Mouse (Mus musculus): ENCODE measurements around the gene Gm20388. TPM values are rescaled to one million over a fixed set of nuclear protein-coding genes. Genes with fewer than 3 reads are reported as not detected.

Gene Gm20388
- polyA plus RNA-seq, 1 experiment from 2014 or later, result not detected

DNA sequence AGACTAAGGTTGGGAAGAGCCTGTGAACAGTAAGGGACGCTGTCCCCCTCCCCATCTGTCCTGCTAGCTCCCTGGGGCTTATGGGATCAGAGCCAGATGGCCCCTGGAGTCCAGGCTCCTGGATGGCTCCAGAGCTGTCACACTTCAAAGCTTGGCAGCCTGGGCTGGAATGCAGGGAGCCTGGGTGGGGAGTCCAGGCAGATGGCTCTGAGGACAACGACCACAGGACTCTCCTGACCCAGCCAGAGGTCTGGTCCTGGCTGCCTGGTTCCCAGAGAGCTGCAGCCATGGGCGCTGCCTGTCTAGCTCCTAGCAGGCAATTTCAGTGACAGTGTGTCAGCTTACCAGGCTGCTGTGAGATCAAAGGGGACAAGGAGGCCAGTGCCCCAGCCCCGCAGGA, 984.4 kb downstream of the Gm20388 start:
- Histone ChIP-seq H3K9me3 (no peaks in the 10 kb centered on the region), H3K27ac (replicated peaks) (no peak overlapping the region), H3K4me2 (replicated peaks) (no peak overlapping the region), H3K4me1 (peaks cover 8% of the 10 kb centered on the region), H3K4me3 (no peak overlapping the region), H3K36me3 (no peaks in the 10 kb centered on the region), H3K9ac (replicated peaks) (no peak overlapping the region), H3K27me3 (peaks cover 65% of the 10 kb centered on the region)
- ATAC-seq (replicated peaks), result no peak
- 4% methylated on average over 4 of the region's 4 CpGs for WGBS

- H3K9ac ChIP-seq (replicated peaks), result no peak overlapping the region
- no peaks in the 10 kb centered on the region for H3K36me3 ChIP-seq
- H3K27me3 ChIP-seq, result peaks cover 61% of the 10 kb centered on the region
- no peaks in the 10 kb centered on the region for H3K9me3 ChIP-seq
- ATAC-seq (replicated peaks), result no peak
- no peak overlapping the region for H3K27ac ChIP-seq (replicated peaks)
- H3K4me3 ChIP-seq, result peak overlapping the region; percentile 15; the same call in 1 of the 2 replicates
- H3K4me1 ChIP-seq, result peaks cover 8% of the 10 kb centered on the region
- WGBS, result 3% methylated on average over 13 of the region's 13 CpGs
- peak overlapping the region; percentile 31 for H3K4me2 ChIP-seq (replicated peaks)
Observed at GRCm38 (mm10) chr8:120895600-120895999, 985.0 kb downstream of the Gm20388 start.

DNA sequence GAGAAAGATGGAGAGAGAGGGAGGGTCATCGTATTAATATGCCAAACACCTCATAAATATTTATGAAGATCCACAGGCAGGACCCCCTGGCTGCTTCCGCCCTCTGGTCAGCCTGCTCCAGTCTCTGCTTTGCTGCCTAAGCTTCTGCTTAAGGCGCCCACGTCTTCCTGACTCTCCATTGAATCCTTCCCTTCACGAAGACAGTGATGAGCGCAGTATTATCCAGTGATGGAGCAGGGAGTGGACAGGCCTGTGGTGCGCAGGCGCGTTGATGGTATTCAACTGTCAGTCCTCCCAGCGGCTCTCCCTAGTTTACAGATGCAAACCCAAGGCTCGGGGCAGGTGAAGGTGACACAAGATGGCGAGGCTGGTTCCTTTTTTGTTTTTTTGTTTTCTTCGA, 985.6 kb downstream of the Gm20388 start:
- H3K9ac ChIP-seq (replicated peaks), result no peak overlapping the region
- H3K4me2 ChIP-seq (replicated peaks), result peak overlapping the region; percentile 31
- ATAC-seq (replicated peaks), result no peak
- peaks cover 8% of the 10 kb centered on the region for H3K4me1 ChIP-seq
- H3K36me3 ChIP-seq, result no peaks in the 10 kb centered on the region
- no peak overlapping the region for H3K27ac ChIP-seq (replicated peaks)
- H3K9me3 ChIP-seq, result no peaks in the 10 kb centered on the region
- 28% methylated on average over 13 of the region's 13 CpGs for WGBS
- H3K4me3 ChIP-seq, result peak overlapping the region; percentile 15; the same call in 1 of the 2 replicates
- peaks cover 57% of the 10 kb centered on the region for H3K27me3 ChIP-seq

DNA sequence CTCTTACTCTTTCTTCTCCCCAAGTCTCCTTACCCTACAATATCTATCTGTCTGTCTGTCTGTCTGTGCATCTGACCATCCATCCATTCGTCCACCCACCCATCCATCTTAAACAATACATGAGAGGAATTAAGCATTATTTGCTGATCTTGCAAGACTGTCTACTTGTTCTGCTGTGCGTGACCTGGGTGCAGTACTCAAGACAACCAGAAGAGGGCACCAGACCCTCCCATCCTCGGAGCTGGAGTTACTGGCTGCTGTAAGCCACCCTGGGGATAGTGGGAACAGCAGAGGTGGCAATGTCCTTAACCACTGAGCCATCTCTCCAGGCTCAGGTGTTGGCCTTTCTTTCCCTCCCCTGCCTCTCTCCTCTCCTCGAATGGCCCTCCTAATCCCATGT, 987.4 kb downstream of the Gm20388 start:
- peaks cover 40% of the 10 kb centered on the region for H3K27me3 ChIP-seq
- WGBS, result 47% methylated on average over 4 of the region's 4 CpGs

GRCm38 (mm10) chr8:120898828-120899407, 988.3 kb downstream of the Gm20388 start:
- WGBS, result 73% methylated on average over 17 of the region's 17 CpGs
- Histone ChIP-seq H3K9me3 (no peaks in the 10 kb centered on the region), H3K27ac (replicated peaks) (no peak overlapping the region), H3K9ac (replicated peaks) (no peak overlapping the region), H3K4me1 (peaks cover 8% of the 10 kb centered on the region), H3K4me2 (replicated peaks) (no peak overlapping the region), H3K27me3 (peaks cover 30% of the 10 kb centered on the region), H3K36me3 (no peaks in the 10 kb centered on the region), H3K4me3 (no peak overlapping the region)
- no peak for ATAC-seq (replicated peaks)

More for the DNA sequence above, 987.4 kb downstream of the Gm20388 start:
- H3K4me1 ChIP-seq, result peaks cover 8% of the 10 kb centered on the region
- H3K9me3 ChIP-seq, result no peaks in the 10 kb centered on the region
- no peak overlapping the region for H3K27ac ChIP-seq (replicated peaks)
- ATAC-seq (replicated peaks), result no peak
- no peak overlapping the region for H3K4me3 ChIP-seq
- H3K36me3 ChIP-seq, result no peaks in the 10 kb centered on the region
- no peak overlapping the region for H3K9ac ChIP-seq (replicated peaks)
- H3K4me2 ChIP-seq (replicated peaks), result no peak overlapping the region

- no peaks in the 10 kb centered on the region for H3K4me1 ChIP-seq
- H3K9me3 ChIP-seq, result no peaks in the 10 kb centered on the region
- no peaks in the 10 kb centered on the region for H3K27me3 ChIP-seq
- no peak overlapping the region for H3K9ac ChIP-seq (replicated peaks)
- H3K36me3 ChIP-seq, result no peaks in the 10 kb centered on the region
- ATAC-seq (replicated peaks), result no peak
- H3K27ac ChIP-seq (replicated peaks), result no peak overlapping the region
- H3K4me2 ChIP-seq (replicated peaks), result no peak overlapping the region
- no peak overlapping the region for H3K4me3 ChIP-seq
- WGBS, result 34% methylated on average over 11 of the region's 11 CpGs
Observed at GRCm38 (mm10) chr8:120902346-120902745, 991.7 kb downstream of the Gm20388 start.

DNA sequence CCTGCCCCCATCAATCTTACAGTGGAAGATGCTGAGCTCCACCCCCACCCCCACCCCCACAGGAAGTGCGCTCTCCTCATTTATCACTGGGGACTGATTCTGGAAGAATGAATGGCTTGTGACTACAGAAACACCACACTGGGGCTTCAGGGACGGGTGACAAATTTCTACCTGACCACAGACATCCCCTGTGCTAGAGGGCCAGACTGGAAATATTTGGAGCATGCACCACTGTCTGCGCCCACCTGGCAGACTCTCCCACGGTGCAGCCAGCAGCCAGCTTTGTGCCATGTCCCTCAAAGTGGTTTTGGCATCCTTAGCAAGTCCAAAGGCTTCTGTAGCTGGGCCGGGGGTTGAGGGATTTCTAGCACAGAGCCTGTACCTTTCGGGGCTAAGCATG, 997.0 kb downstream of the Gm20388 start:
- Histone ChIP-seq H3K27ac (replicated peaks) (no peak overlapping the region), H3K4me3 (no peak overlapping the region), H3K27me3 (no peaks in the 10 kb centered on the region), H3K4me2 (replicated peaks) (no peak overlapping the region), H3K4me1 (no peaks in the 10 kb centered on the region), H3K36me3 (no peaks in the 10 kb centered on the region), H3K9ac (replicated peaks) (no peak overlapping the region), H3K9me3 (no peaks in the 10 kb centered on the region)
- ATAC-seq (replicated peaks), result no peak
- WGBS, result 65% methylated on average over 6 of the region's 6 CpGs

GRCm38 (mm10) chr8:120910936-120911335, 1000.3 kb downstream of the Gm20388 start:
- no peaks in the 10 kb centered on the region for H3K27me3 ChIP-seq
- no peak overlapping the region for H3K27ac ChIP-seq (replicated peaks)
- H3K4me2 ChIP-seq (replicated peaks), result no peak overlapping the region
- 72% methylated on average over 2 of the region's 2 CpGs for WGBS
- H3K9me3 ChIP-seq, result no peaks in the 10 kb centered on the region
- ATAC-seq (replicated peaks), result no peak
- H3K4me1 ChIP-seq, result no peaks in the 10 kb centered on the region
- H3K4me3 ChIP-seq, result no peak overlapping the region
- H3K9ac ChIP-seq (replicated peaks), result no peak overlapping the region
- no peaks in the 10 kb centered on the region for H3K36me3 ChIP-seq

GRCm38 (mm10) chr8:120912463-120912862, 1001.8 kb downstream of the Gm20388 start:
- H3K4me3 ChIP-seq, result no peak overlapping the region
- H3K4me1 ChIP-seq, result no peaks in the 10 kb centered on the region
- H3K9ac ChIP-seq (replicated peaks), result no peak overlapping the region
- H3K27me3 ChIP-seq, result no peaks in the 10 kb centered on the region
- ATAC-seq (replicated peaks), result no peak
- H3K36me3 ChIP-seq, result no peaks in the 10 kb centered on the region
- no peak overlapping the region for H3K4me2 ChIP-seq (replicated peaks)
- WGBS, result 44% methylated on average over 6 of the region's 6 CpGs
- H3K27ac ChIP-seq (replicated peaks), result no peak overlapping the region
- no peaks in the 10 kb centered on the region for H3K9me3 ChIP-seq

GRCm38 (mm10) chr8:120916831-120917435, 1006.3 kb downstream of the Gm20388 start:
- no peak overlapping the region for H3K4me3 ChIP-seq
- no peaks in the 10 kb centered on the region for H3K9me3 ChIP-seq
- no peak overlapping the region for H3K27ac ChIP-seq (replicated peaks)
- no peak overlapping the region for H3K4me2 ChIP-seq (replicated peaks)
- 77% methylated on average over 14 of the region's 14 CpGs for WGBS
- no peaks in the 10 kb centered on the region for H3K36me3 ChIP-seq
- H3K27me3 ChIP-seq, result no peaks in the 10 kb centered on the region
- H3K9ac ChIP-seq (replicated peaks), result no peak overlapping the region
- no peaks in the 10 kb centered on the region for H3K4me1 ChIP-seq
- no peak for ATAC-seq (replicated peaks)

- H3K9ac ChIP-seq (replicated peaks), result no peak overlapping the region
- no peaks in the 10 kb centered on the region for H3K4me1 ChIP-seq
- H3K4me2 ChIP-seq (replicated peaks), result no peak overlapping the region
- no peak overlapping the region for H3K4me3 ChIP-seq
- H3K27me3 ChIP-seq, result no peaks in the 10 kb centered on the region
- 92% methylated on average over 4 of the region's 4 CpGs for WGBS
- H3K27ac ChIP-seq (replicated peaks), result no peak overlapping the region
- H3K9me3 ChIP-seq, result no peaks in the 10 kb centered on the region
- H3K36me3 ChIP-seq, result no peaks in the 10 kb centered on the region
- no peak for ATAC-seq (replicated peaks)
Observed at GRCm38 (mm10) chr8:120920527-120920926, 1009.9 kb downstream of the Gm20388 start.

GRCm38 (mm10) chr8:120926201-120926600, 1015.6 kb downstream of the Gm20388 start:
- H3K36me3 ChIP-seq, result no peaks in the 10 kb centered on the region
- no peaks in the 10 kb centered on the region for H3K9me3 ChIP-seq
- 92% methylated on average over 9 of the region's 9 CpGs for WGBS
- no peak overlapping the region for H3K4me2 ChIP-seq (replicated peaks)
- no peak overlapping the region for H3K9ac ChIP-seq (replicated peaks)
- no peak overlapping the region for H3K27ac ChIP-seq (replicated peaks)
- no peak for ATAC-seq (replicated peaks)
- no peaks in the 10 kb centered on the region for H3K27me3 ChIP-seq
- no peak overlapping the region for H3K4me3 ChIP-seq
- H3K4me1 ChIP-seq, result no peaks in the 10 kb centered on the region

DNA sequence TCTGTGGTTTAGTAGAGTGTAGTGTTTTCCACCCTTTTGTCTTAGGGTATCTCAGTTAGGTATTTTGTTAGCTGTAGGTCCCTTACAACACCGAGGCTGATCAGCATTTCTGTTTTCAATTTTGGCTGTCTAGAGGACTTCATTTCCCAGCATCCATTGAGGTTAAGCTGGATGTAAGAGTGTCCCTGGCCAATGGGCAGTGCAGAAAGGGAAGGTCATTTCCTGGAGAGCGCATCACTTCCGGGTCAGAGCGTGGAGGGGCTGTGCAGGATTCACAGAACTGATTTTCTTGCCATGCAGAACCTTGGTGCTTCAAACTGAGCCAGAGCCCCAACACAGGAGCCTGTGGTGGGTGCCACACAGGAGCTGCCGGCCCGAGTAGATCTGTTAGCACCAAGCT, 1017.4 kb downstream of the Gm20388 start:
- H3K9ac ChIP-seq (replicated peaks), result no peak overlapping the region
- no peaks in the 10 kb centered on the region for H3K9me3 ChIP-seq
- no peaks in the 10 kb centered on the region for H3K36me3 ChIP-seq
- H3K27me3 ChIP-seq, result no peaks in the 10 kb centered on the region
- H3K4me2 ChIP-seq (replicated peaks), result no peak overlapping the region
- H3K27ac ChIP-seq (replicated peaks), result no peak overlapping the region
- no peak for ATAC-seq (replicated peaks)
- no peak overlapping the region for H3K4me3 ChIP-seq
- H3K4me1 ChIP-seq, result no peaks in the 10 kb centered on the region
- 85% methylated on average over 6 of the region's 6 CpGs for WGBS

All from forebrain, embryonic 15.5 days (tissue).